Mouse (Mus musculus) CD4-positive, CD25-positive, alpha-beta regulatory T cell, adult 2 months (primary cell): ENCODE measurements around the gene Lima1.

Experiments
- DNase-seq: peaks from one replicate; pipeline ENCODE4 v3.0.0-alpha.2; 2012; ENCODE audit warnings: low read depth, low spot score

The Lima1 gene

DNA sequence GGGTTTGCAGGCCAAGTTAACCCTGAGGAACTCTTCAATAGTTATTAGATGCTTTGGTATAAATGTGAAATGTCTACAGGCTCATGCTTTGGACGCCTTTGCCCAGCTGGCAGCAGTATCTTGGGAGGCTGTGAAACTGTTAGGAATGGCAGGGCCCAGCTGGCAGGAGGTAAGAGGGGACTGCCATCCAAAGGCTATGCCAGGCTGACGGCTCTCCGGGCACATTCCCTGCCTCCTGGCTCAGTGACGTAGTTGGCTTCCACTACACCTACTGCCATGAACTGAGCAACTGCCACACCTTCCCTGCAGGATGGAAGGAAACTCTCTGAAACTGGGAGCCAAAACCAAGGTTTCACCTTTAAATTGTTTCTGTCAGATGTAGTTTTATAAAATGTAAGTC is 135.0 kb downstream of the Lima1 start:
- no peak for DNase-seq

DNA sequence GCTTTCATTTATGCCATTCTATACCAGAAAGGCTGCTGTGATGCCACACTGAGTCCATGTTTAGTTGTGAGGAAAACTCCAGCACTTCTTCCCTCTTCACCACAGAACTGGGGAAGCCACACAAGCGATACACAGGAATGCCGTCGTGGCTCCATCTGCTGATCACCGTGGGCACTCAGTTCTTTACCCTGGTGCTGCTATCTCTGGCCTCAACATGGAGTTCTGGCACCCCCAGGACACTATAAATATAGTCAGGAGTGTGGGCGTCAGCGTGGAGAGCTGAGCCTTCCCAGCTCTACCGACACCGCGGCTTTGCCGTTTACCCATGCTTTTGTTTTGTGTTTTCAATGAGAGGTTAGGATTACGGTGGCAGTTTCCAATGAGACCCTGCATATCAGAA is 138.6 kb downstream of the Lima1 start:
- DNase-seq: no peak

DNA sequence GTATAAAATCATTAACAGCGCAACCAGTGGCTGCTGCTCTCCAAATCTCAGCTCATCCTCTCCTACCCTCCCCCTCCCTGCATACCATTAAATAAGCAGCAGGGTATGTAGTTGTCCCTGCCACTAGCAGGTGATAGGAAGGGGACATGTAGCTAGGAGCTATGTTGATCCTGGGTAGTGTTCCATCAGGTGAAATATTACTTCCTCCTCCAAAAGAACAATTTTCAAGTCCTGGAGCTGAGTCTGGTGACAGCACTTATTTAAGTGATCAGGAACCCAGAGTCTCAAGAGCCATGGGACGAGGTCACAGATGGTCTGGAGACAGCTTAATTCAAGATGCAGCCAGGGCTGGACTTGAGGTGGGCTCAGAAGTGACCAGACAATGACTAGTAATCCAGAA is 139.6 kb downstream of the Lima1 start:
- no peak for DNase-seq

DNA sequence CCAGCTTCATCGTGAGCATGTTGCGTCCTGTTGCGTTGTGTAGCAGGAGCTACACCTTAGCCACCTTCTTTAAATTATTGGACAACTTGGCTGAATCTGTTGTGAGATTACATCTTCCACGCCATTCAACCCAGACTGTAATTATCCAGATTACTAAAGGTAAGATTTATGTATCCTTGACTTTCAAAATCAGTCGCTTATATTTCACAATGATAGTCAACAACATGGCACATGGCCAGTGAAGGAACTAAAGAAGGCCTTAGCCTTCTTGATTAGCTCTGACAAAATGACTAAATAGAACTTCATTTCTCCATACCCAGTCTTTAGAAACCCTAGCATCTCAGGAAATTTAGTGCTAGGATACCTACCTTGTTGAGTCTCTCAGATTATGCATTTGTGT is 142.1 kb downstream of the Lima1 start:
- DNase-seq: no peak

DNA sequence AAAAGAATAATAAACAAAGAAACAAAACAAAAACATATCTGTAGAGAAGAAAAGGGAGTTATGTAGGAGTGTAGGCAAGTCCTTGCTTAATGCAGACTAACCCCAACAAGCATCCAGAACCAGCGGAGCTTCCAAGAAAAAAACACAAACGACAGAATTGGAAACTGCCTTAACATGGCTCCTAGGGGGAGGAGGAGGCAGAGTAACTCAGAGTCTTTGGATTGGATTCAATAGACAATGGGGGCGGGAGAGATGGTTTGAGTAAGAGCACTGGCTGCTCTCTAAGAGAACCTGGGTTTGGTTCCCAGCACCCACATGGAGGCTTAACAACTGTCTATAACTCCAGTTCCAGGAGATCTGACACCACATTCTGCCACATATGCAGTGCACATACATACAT is 143.6 kb downstream of the Lima1 start:
- no peak for DNase-seq

DNA sequence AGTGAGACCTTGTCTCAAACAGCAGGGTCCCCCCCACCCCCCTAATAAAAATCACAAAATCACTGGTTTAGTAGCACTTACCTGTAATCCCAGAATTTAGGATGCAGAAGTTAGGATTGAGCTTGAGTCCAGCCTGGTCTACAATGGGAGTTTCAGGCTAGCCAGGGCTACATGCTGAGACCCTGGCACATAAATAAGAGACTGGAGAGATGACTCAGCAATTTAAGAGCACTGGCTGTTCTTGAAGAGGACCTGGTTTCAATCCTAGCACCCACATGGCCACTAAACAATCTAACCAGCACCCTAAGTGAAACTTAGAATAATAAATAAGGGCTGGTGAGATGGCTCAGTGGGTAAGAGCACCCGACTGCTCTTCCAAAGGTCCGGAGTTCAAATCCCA is 144.1 kb downstream of the Lima1 start:
- no peak for DNase-seq

DNA sequence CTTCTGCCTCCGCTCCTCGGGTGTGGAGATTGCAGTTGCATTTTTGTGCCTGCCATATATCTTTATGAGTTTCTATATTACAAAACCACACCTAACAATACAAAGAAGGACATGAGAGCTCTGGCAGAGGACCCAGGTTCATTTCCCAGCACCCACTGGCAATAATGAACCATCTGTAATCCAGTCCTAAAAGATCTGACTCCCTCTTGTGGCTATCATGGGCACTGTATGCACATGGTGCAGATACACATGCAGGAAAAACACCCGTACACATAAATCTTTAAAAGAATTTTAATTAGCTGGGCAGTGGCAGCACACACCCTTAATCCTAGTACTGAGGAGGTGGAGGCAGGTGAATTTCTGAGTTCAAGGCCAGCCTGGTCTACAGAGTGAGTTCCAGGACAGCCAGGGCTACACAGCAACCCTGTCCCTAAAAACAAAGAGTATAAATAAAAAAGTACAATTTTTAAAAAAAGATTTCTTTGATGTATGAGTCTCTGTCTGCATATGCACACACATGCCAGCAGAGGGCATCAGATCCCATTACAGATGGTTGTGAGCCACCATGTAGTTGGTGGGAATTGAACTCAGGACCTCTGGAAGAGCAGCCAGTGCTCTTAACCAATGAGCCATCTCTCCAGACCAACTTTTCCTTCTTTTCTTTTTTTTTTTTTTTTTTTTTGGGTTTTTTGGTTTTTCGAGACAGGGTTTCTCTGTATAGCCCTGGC is 146.0 kb downstream of the Lima1 start:
- DNase-seq: peak; percentile 60
